Mouse (Mus musculus) intestine, embryonic 15.5 days (tissue): ENCODE data around the gene Vps13c. TPM values are rescaled to one million over a fixed set of nuclear protein-coding genes. Genes with fewer than 3 reads are reported as not detected.

Source experiments
- ATAC-seq: fragments of 200-750 bp; cut with Nextera tagmentation; 2 replicates; pipeline ENCODE4 v1.8.0; 2017; ENCODE audit warnings: moderate TSS enrichment, moderate library complexity
- H3K27ac ChIP-seq: fragments of 300-500 bp; sonication (generic); 2 replicates; pipeline ENCODE4 v1.5.1; 2015; ENCODE audit warnings: mild to moderate bottlenecking, inconsistent platforms
- H3K27me3 ChIP-seq: fragments of 300-500 bp; sonication (generic); replicated peaks from 2 replicates; pipeline ENCODE4 v1.6.1; 2015; ENCODE audit warnings: inconsistent platforms
- H3K36me3 ChIP-seq: fragments of 300-500 bp; sonication (generic); 2 replicates; pipeline ENCODE4 v1.6.1; 2015; ENCODE audit warnings: inconsistent platforms
- H3K4me1 ChIP-seq: fragments of 300-500 bp; sonication (generic); replicated peaks from 2 replicates; pipeline ENCODE4 v1.6.1; 2015; ENCODE audit warnings: inconsistent platforms
- H3K4me2 ChIP-seq: fragments of 300-500 bp; sonication (generic); replicated peaks from 2 replicates; pipeline ENCODE4 v1.6.1; 2015; ENCODE audit warnings: mild to moderate bottlenecking, inconsistent platforms
- H3K4me3 ChIP-seq: fragments of 300-500 bp; sonication (generic); replicated peaks from 2 replicates; pipeline ENCODE4 v1.5.1; 2015; ENCODE audit warnings: inconsistent platforms
- H3K9ac ChIP-seq: fragments of 300-500 bp; sonication (generic); 2 replicates; pipeline ENCODE4 v1.6.1; 2015; ENCODE audit warnings: inconsistent platforms
- H3K9me3 ChIP-seq: fragments of 300-500 bp; sonication (generic); 2 replicates; pipeline ENCODE4 v1.6.1; 2016; ENCODE audit warnings: inconsistent platforms
- WGBS: fragments of 180-500 bp; shearing (Covaris S2); methylation state at CpG from one replicate; pipeline ENCODE4 v1.1.7; 2015; 5-methylcytosine and 5-hydroxymethylcytosine counted together
- polyA plus RNA-seq: library from polyadenylated mRNA; unstranded; fragments of >200 nt; fragmentation: Nextera tagmentation; extraction: Ambion mirVana; gene quantifications from 2 replicates; pipeline ENCODE4 v1.2.1, GENCODE M21; 2015

Gene Vps13c
- polyA plus RNA-seq, 1 experiment from 2014 or later = 5.6 TPM

GRCm38 (mm10) chr9:67867411-67867810 is 27.2 kb downstream of the Vps13c start:
- Histone ChIP-seq H3K4me2 (no peak overlapping the region), H3K4me1 (no peaks in the 10 kb centered on the region), H3K27ac (no peak overlapping the region), H3K27me3 (no peaks in the 10 kb centered on the region), H3K4me3 (no peak overlapping the region), H3K36me3 (no peaks in the 10 kb centered on the region), H3K9ac (no peak overlapping the region), H3K9me3 (no peaks in the 10 kb centered on the region)
- no peak for ATAC-seq
- WGBS = 85% methylated on average over 6 of the region's 6 CpGs

DNA sequence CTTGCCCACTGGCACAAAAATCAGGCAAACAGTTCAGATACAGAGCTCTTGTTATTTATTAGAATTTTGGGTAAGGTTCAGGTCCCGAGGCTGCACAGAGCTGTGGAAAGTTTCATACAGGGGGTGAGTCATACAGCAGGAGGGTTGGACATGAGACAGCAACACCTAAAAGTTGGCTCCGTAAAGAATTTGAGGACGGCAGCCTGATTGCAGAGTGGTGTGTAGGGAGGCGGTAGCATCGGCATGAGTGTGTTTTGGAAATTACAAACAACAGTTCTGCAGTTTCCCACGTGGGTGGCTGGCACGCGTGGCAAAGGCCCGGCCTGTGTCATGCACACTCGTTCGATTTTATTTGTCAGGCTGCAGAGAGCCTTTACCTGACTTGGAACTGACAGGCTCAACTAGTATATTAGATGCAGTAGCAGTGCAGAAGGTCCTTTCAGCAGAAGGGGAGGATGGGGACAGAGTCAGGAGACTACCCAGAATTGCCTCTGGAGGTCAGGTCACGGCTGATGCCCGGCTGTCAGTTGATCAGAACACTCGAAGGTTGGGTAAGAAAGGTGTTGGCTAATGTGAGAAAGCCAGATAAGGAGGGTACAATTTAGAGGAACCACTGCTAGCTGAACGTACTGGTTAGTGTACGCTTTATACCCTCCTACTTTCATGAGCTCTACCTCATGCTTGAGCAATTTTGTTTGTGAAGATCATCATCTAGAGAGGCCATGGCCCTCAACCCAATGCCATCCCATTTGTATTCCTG is 29.7 kb downstream of the Vps13c start:
- Histone ChIP-seq H3K4me1 (no peaks in the 10 kb centered on the region), H3K27me3 (no peaks in the 10 kb centered on the region), H3K9ac (no peak overlapping the region), H3K4me2 (no peak overlapping the region), H3K27ac (no peak overlapping the region), H3K4me3 (no peak overlapping the region), H3K36me3 (no peaks in the 10 kb centered on the region), H3K9me3 (no peaks in the 10 kb centered on the region)
- 84% methylated on average over 16 of the region's 16 CpGs for WGBS
- no peak for ATAC-seq

GRCm38 (mm10) chr9:67874522-67875222 is 34.5 kb downstream of the Vps13c start:
- 70% methylated on average over 7 of the region's 7 CpGs for WGBS
- ATAC-seq = no peak
- Histone ChIP-seq H3K4me3 (no peak overlapping the region), H3K4me1 (no peaks in the 10 kb centered on the region), H3K27me3 (no peaks in the 10 kb centered on the region), H3K9ac (no peak overlapping the region), H3K4me2 (no peak overlapping the region), H3K27ac (no peak overlapping the region), H3K9me3 (no peaks in the 10 kb centered on the region), H3K36me3 (no peaks in the 10 kb centered on the region)

GRCm38 (mm10) chr9:67875337-67875736 is 35.1 kb downstream of the Vps13c start:
- WGBS = 63% methylated on average over 2 of the region's 2 CpGs

DNA sequence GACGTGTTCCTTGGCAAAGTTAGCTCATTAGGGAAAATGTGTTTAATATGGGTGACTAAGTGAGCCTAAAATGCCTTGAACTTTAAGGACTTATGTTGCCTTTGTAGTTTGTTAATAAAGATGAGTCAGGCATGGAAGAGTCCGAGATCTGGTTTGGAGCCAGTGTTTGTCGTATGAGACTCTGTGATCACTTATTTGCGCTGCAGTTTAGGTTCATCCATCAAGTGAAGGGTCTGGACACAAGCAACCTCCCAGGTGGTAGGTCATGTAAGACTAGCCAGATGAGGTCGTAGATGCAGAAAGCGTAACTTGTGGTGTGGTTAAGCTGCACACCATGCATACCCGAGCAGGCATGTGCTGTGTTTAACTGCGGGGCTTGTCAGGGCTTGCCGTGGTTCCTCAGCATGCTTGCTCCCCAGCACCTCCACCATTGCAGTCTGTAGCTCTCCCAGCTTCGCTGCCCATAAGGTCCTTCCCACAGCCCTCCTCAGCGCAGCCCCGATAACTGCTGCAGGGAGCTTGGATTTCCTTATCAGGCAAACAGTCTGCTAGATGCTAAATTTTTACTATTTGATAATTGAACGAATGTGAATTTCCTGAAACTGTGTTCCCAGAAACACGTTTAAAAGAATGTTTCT is 37.0 kb downstream of the Vps13c start:
- Histone ChIP-seq H3K4me2 (no peak overlapping the region), H3K9me3 (no peaks in the 10 kb centered on the region), H3K9ac (no peak overlapping the region), H3K27ac (no peak overlapping the region), H3K4me1 (no peaks in the 10 kb centered on the region), H3K36me3 (no peaks in the 10 kb centered on the region), H3K27me3 (no peaks in the 10 kb centered on the region), H3K4me3 (no peak overlapping the region)
- WGBS = 71% methylated on average over 14 of the region's 14 CpGs
- no peak for ATAC-seq

More at GRCm38 (mm10) chr9:67875337-67875736, 35.1 kb downstream of the Vps13c start:
- Histone ChIP-seq H3K4me3 (no peak overlapping the region), H3K9ac (no peak overlapping the region), H3K9me3 (no peaks in the 10 kb centered on the region), H3K4me2 (no peak overlapping the region), H3K27ac (no peak overlapping the region), H3K4me1 (no peaks in the 10 kb centered on the region), H3K36me3 (no peaks in the 10 kb centered on the region), H3K27me3 (no peaks in the 10 kb centered on the region)
- no peak for ATAC-seq

GRCm38 (mm10) chr9:67878197-67878769 is 38.1 kb downstream of the Vps13c start:
- no peak overlapping the region for H3K9ac ChIP-seq
- H3K4me2 ChIP-seq = no peak overlapping the region
- H3K9me3 ChIP-seq = no peaks in the 10 kb centered on the region
- no peak for ATAC-seq
- 90% methylated on average over 11 of the region's 11 CpGs for WGBS
- H3K4me3 ChIP-seq = no peak overlapping the region
- H3K27ac ChIP-seq = no peak overlapping the region
- H3K36me3 ChIP-seq = no peaks in the 10 kb centered on the region
- H3K27me3 ChIP-seq = no peaks in the 10 kb centered on the region
- no peaks in the 10 kb centered on the region for H3K4me1 ChIP-seq

GRCm38 (mm10) chr9:67883349-67883984 is 43.3 kb downstream of the Vps13c start:
- WGBS = 89% methylated on average over 13 of the region's 13 CpGs
- Histone ChIP-seq H3K4me1 (no peaks in the 10 kb centered on the region), H3K4me3 (no peak overlapping the region), H3K4me2 (no peak overlapping the region), H3K9ac (no peak overlapping the region), H3K36me3 (no peaks in the 10 kb centered on the region), H3K9me3 (no peaks in the 10 kb centered on the region), H3K27ac (no peak overlapping the region), H3K27me3 (no peaks in the 10 kb centered on the region)
- ATAC-seq = no peak

- H3K4me3 ChIP-seq = no peak overlapping the region
- ATAC-seq = no peak
Measured at GRCm38 (mm10) chr9:67884095-67884494, 43.9 kb downstream of the Vps13c start.

GRCm38 (mm10) chr9:67886981-67887720 is 47.0 kb downstream of the Vps13c start:
- 85% methylated on average over 4 of the region's 4 CpGs for WGBS
- H3K27me3 ChIP-seq = no peaks in the 10 kb centered on the region
- H3K36me3 ChIP-seq = no peaks in the 10 kb centered on the region
- no peaks in the 10 kb centered on the region for H3K4me1 ChIP-seq
- no peak for ATAC-seq
- H3K27ac ChIP-seq = no peak overlapping the region
- no peaks in the 10 kb centered on the region for H3K9me3 ChIP-seq
- no peak overlapping the region for H3K9ac ChIP-seq
- H3K4me3 ChIP-seq = no peak overlapping the region
- H3K4me2 ChIP-seq = no peak overlapping the region

More at GRCm38 (mm10) chr9:67884095-67884494, 43.9 kb downstream of the Vps13c start:
- 86% methylated on average over 3 of the region's 3 CpGs for WGBS
- no peaks in the 10 kb centered on the region for H3K36me3 ChIP-seq
- no peaks in the 10 kb centered on the region for H3K27me3 ChIP-seq
- H3K9ac ChIP-seq = no peak overlapping the region
- H3K4me2 ChIP-seq = no peak overlapping the region
- H3K27ac ChIP-seq = no peak overlapping the region
- H3K4me1 ChIP-seq = no peaks in the 10 kb centered on the region
- no peaks in the 10 kb centered on the region for H3K9me3 ChIP-seq

DNA sequence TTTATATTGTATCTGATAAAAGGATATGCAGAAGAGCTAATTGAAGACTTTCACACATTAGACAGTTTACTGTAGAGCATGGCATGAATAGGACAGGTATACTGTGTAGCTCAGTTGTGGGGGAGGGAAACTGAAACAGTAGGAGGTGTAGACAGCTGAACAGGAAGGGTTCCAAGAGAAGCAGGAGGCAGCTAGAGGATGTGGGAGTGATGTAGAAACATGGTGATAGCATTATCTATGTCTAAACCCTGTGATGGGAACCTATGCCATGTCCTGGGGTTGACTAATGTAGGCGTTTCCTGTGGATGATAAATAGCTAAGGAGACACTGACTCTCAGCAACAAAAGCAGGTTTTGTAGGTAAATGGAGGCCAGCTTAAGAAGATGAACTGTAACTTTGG is 53.3 kb downstream of the Vps13c start:
- 100% methylated on average over 1 of the region's 1 CpGs for WGBS
- no peaks in the 10 kb centered on the region for H3K27me3 ChIP-seq
- no peak for ATAC-seq
- no peak overlapping the region for H3K9ac ChIP-seq
- no peak overlapping the region for H3K4me3 ChIP-seq
- H3K4me1 ChIP-seq = no peaks in the 10 kb centered on the region
- H3K9me3 ChIP-seq = no peaks in the 10 kb centered on the region
- no peak overlapping the region for H3K27ac ChIP-seq
- peaks cover 7% of the 10 kb centered on the region for H3K36me3 ChIP-seq
- no peak overlapping the region for H3K4me2 ChIP-seq

- Histone ChIP-seq H3K9me3 (no peaks in the 10 kb centered on the region), H3K27me3 (no peaks in the 10 kb centered on the region), H3K4me3 (no peak overlapping the region), H3K4me2 (no peak overlapping the region), H3K36me3 (peaks cover 11% of the 10 kb centered on the region), H3K27ac (no peak overlapping the region), H3K9ac (no peak overlapping the region), H3K4me1 (no peaks in the 10 kb centered on the region)
- ATAC-seq = no peak
- WGBS = 85% methylated on average over 12 of the region's 12 CpGs
Measured at GRCm38 (mm10) chr9:67896646-67897295, 56.6 kb downstream of the Vps13c start.
